Mouse (Mus musculus): ENCODE results near the gene Pla2g15. TPM values are rescaled to one million over a fixed set of nuclear protein-coding genes. Genes with fewer than 3 reads are reported as not detected.

The Pla2g15 gene
- 7.5 TPM for polyA plus RNA-seq (2014; fragmentation: Illumina TruSeq; extraction: RNeasy Lipid Tissue Mini Kit (QIAGEN cat#74804); ENCODE audit: low read depth, low replicate concordance)

DNA sequence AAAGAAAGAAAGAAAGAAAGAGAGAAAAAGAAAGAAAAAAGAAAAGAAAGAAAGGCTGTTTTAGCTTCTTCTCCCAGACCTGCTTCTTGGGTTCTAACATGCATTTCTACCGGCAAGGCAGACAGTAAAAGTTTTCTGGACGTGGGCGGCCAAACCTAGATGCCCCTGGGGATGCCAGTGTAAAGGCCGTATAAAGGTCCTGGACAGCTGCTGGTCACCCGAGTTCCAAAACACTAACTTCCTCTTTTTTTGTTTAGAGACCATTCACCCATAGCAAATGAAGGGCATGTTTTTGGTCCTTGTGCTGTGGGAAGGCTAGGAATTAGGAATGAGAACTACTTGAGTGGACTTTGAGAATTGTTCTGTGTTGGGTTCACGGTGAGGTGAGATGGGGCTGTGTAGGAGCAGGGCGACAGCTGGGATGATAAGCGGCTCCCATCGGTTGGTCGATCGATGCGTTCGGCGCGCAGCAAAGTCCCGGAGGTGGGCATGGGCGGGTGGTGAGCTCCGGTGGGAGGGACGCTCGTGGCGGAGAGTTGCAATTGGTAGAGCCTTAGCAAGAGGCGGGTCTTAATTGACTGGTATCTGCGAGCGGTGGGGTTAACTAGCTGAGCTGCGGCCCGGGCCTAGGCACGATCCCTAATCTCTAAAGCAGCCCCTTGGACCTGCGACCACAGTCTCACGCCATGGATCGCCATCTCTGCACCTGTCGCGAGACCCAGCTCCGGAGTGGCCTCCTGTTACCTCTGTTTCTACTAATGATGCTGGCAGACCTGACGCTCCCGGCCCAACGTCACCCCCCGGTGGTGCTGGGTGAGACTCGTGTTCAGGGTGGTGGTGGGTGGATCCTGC, at the start of gene Pla2g15:
Gene Pla2g15, plus strand, starts transcription at position 599 of the 852 bp plus-strand sequence.

DNA sequence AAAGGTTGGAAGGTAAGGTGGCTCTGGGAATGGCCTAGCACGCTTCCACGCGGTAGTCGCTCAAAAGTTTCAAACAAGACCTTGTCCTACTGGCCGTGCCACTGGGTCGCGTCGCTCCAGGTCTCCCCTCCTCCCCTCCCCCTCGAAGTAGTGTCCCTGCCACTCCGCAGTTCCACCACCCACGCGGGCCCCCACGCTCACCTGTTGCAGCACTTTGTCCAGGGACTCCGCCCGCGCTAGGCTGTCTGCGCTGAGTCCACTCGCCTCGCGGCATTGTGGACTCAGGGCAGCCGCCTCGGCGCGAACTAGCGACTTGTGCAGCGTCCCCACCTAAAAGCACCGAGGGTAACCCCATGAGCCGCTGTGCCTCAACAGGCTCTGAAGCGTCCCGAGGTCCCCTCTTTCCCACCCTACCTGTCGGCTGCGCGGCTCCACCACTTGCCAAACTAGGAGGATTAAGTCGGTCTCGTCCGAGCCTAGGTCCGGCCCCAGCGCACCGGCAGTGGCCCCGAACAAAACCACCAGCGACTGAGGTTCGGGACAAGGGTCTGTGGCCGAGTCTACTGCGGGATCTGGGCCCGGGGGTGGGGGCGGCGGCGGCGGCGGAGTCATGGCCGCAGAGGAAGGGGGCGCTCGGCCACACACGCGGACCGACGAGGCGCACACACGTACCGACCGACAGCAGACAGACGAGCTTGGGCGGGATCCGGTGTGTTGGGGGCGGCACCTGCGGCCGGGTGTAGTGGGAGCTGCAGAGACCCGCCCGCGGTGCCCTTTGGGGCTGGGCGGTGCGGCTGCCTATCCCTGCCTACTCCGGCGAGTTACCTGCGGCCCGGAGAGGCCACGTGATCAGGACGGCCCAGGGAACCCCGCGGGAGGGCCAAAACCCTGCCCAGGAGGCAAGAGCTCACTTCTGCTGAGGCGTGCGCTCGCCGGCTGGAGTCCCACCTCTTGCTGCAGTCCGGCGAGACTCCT, 13.8 kb upstream of the Pla2g15 start, which contains the start of gene Esrp2:
Gene Esrp2, minus strand, starts transcription at position 819 of the 975 bp plus-strand sequence.

DNA sequence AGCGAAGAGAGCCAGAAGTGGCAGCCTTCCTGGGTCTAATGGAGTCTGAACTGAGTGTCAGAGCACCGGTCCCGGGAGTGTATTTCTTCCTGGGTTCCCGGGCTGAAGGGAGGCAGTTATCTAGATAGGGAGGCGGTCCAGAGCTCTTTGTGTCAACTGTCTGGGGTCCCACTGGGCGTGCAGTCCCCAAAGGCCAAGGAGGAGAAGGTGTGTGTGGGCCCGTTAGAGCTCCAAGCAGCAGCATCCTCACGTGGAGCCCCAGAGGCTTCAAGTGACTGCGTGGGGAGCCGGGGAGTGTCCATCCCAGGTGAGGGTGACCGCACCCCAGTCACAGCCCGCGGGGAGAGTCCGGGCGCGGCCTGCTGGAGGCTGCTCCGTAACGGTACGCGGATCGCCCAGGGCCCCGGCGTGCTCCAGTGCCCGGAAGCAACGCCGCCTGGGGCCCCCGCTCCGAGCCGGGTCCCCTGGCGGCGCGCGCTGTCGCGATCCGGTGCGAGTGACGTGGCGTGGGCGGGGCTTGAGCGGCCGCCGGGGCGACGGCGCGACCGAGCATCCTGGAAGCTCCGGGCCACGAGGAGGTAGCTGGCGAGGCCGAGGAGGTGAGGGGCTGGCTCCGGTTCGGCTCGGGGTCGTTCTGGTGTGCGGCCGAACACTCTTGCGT, 18.3 kb downstream of the Pla2g15 start, which contains the start of gene Slc7a6:
Gene Slc7a6, plus strand, starts transcription at position 502 of the 661 bp plus-strand sequence.

DNA sequence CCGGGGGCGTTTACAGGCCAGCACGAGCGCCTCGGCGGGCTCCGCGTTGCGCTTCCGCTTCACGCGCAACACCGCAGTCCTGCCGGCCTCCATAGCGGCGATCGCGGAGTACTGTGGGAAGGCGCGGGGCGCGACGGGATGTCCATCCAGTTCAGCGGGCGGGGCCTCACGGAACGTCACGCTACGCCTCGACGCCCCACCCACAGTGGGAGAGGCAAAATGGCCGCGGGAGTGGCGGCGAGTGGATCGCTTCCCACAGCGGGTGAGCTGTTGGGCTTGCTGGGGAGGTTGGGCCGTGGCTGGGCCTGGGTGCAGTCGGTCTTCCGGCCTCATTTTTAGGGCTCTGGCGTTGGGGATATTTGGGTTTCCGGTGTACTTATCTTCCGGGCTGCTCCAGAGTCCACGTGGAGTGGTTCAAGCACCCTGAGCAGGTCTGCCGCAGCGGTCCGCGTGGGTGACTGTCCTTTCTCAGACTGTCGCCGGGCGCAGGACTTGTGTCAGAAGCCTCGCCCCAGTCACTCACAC, 60.7 kb downstream of the Pla2g15 start, which contains the start of the genes Slc7a6os and Prmt7:
Gene Slc7a6os, minus strand, starts transcription at position 115 of the 525 bp plus-strand sequence.
Gene Prmt7, plus strand, starts transcription at position 116 of the 525 bp plus-strand sequence.

Other genes starting within 250 kb of the Pla2g15 start
- gene Pskh1, start 250.0 kb upstream of the Pla2g15 start, polyA plus RNA-seq (2014; fragmentation: Illumina TruSeq; extraction: RNeasy Lipid Tissue Mini Kit (QIAGEN cat#74804); ENCODE audit: low read depth, low replicate concordance) = 18.1 TPM
- gene Ctrl, start 216.5 kb upstream of the Pla2g15 start, polyA plus RNA-seq (2014; fragmentation: Illumina TruSeq; extraction: RNeasy Lipid Tissue Mini Kit (QIAGEN cat#74804); ENCODE audit: low read depth, low replicate concordance) = not detected
- 68.7 TPM for gene Psmb10, start 212.0 kb upstream of the Pla2g15 start, polyA plus RNA-seq (2014; fragmentation: Illumina TruSeq; extraction: RNeasy Lipid Tissue Mini Kit (QIAGEN cat#74804); ENCODE audit: low read depth, low replicate concordance)
- gene Lcat, start 207.0 kb upstream of the Pla2g15 start, polyA plus RNA-seq (2014; fragmentation: Illumina TruSeq; extraction: RNeasy Lipid Tissue Mini Kit (QIAGEN cat#74804); ENCODE audit: low read depth, low replicate concordance) = 2.0 TPM
- gene Slc12a4, start 184.3 kb upstream of the Pla2g15 start, polyA plus RNA-seq (2014; fragmentation: Illumina TruSeq; extraction: RNeasy Lipid Tissue Mini Kit (QIAGEN cat#74804); ENCODE audit: low read depth, low replicate concordance) = 42.3 TPM
- gene Dpep3, start 171.0 kb upstream of the Pla2g15 start, polyA plus RNA-seq (2014; fragmentation: Illumina TruSeq; extraction: RNeasy Lipid Tissue Mini Kit (QIAGEN cat#74804); ENCODE audit: low read depth, low replicate concordance) = not detected
- 13.7 TPM for gene Dus2, start 159.1 kb upstream of the Pla2g15 start, polyA plus RNA-seq (2014; fragmentation: Illumina TruSeq; extraction: RNeasy Lipid Tissue Mini Kit (QIAGEN cat#74804); ENCODE audit: low read depth, low replicate concordance)
- gene Dpep2nb, start 144.4 kb upstream of the Pla2g15 start, polyA plus RNA-seq (2014; fragmentation: Illumina TruSeq; extraction: RNeasy Lipid Tissue Mini Kit (QIAGEN cat#74804); ENCODE audit: low read depth, low replicate concordance) = not detected
- 9.2 TPM for gene Ddx28, start 138.5 kb upstream of the Pla2g15 start, polyA plus RNA-seq (2014; fragmentation: Illumina TruSeq; extraction: RNeasy Lipid Tissue Mini Kit (QIAGEN cat#74804); ENCODE audit: low read depth, low replicate concordance)
- gene Nfatc3, start 91.6 kb upstream of the Pla2g15 start, polyA plus RNA-seq (2014; fragmentation: Illumina TruSeq; extraction: RNeasy Lipid Tissue Mini Kit (QIAGEN cat#74804); ENCODE audit: low read depth, low replicate concordance) = 13.4 TPM
- gene Esrp2, start 13.4 kb upstream of the Pla2g15 start, polyA plus RNA-seq (2014; fragmentation: Illumina TruSeq; extraction: RNeasy Lipid Tissue Mini Kit (QIAGEN cat#74804); ENCODE audit: low read depth, low replicate concordance) = 2.0 TPM
- 10.4 TPM for gene Slc7a6, start 18.5 kb downstream of the Pla2g15 start, polyA plus RNA-seq (2014; fragmentation: Illumina TruSeq; extraction: RNeasy Lipid Tissue Mini Kit (QIAGEN cat#74804); ENCODE audit: low read depth, low replicate concordance)
- gene Slc7a6os, start 60.5 kb downstream of the Pla2g15 start, polyA plus RNA-seq (2014; fragmentation: Illumina TruSeq; extraction: RNeasy Lipid Tissue Mini Kit (QIAGEN cat#74804); ENCODE audit: low read depth, low replicate concordance) = 19.7 TPM
- 20.2 TPM for gene Prmt7, start 60.5 kb downstream of the Pla2g15 start, polyA plus RNA-seq (2014; fragmentation: Illumina TruSeq; extraction: RNeasy Lipid Tissue Mini Kit (QIAGEN cat#74804); ENCODE audit: low read depth, low replicate concordance)
- 3.0 TPM for gene Smpd3, start 187.6 kb downstream of the Pla2g15 start, polyA plus RNA-seq (2014; fragmentation: Illumina TruSeq; extraction: RNeasy Lipid Tissue Mini Kit (QIAGEN cat#74804); ENCODE audit: low read depth, low replicate concordance)

All from heart, adult 10 weeks (tissue).